Mouse (Mus musculus) adrenal gland, adult 2 months (tissue): ENCODE measurements around the gene Npb. TPM values are rescaled to one million over a fixed set of nuclear protein-coding genes. Genes with fewer than 3 reads are reported as not detected.
"Not testable (repeated sequence)": the region's sequence is repeated elsewhere in the genome, so short reads cannot be mapped to it uniquely, and the experiment has no call there.

Experiments used
- DNase-seq: peaks from one replicate; pipeline ENCODE4 v3.0.0; 2021
- polyA plus RNA-seq: library from polyadenylated mRNA; depleted of rRNA; stranded (reverse); fragments of >200 nt; gene quantifications from 2 replicates; pipeline ENCODE4 v1.2.3, GENCODE M21; 2012
- total RNA-seq, 2 experiments: library from RNA; stranded (reverse); gene quantifications; 2 replicates each; pipeline ENCODE4 v1.2.3; 2021

Npb gene
- total and polyA plus RNA-seq, 3 experiments, result 0.61 to 1.6 (median 0.62) TPM

GRCm38 (mm10) chr11:120579316-120580107 is 28.8 kb upstream of the Npb start:
- DNase-seq, result peak; percentile 62

DNA sequence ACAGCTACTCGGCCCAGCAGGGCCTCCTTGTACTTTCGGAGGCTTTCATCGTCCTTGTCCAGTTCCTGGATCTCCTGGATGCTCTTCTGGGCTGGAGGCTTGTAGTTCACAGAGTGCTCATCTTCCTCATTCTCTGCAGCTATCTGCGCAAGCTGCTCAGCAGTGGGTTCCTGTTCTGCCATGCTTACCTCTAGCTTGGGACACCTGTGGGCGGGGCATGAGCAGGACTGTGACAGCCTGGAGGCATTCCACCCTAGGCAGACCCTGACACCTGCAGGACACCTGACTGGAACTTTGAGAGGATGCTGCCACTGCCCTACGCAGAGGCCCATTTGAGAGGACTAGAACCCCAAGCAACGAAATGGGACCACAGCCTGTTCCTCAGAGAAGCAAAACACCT is 28.1 kb upstream of the Npb start:
- no peak for DNase-seq

DNA sequence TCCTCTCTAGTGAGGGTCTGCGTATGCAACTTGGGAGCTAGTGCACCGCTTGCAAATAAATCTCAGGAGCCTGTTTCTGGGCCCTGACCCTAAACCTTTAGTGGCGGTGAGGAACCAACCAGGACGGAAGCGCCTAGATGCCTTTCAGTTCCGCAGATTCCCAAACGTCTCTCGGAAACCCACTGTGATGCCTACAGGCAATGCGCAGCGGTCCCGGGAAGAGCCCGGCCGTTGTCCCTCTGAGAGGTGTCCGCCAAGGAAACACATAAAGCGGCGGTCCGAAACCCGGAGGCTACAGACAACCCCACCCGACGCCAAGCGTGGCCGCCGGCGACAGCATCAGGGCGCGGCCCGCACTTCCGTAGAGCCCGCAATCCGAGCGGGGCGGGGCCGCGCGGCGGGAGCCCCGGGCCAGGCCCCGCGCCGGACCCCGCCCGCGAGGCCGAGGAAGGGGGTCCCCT is 27.4 kb upstream of the Npb start:
- DNase-seq, result peak; percentile 62

GRCm38 (mm10) chr11:120581490-120582267 is 26.6 kb upstream of the Npb start, which contains the start of gene Arhgdia:
Arhgdia (minus strand) TSS chr11:120581624.
- peak; percentile 93 for DNase-seq

DNA sequence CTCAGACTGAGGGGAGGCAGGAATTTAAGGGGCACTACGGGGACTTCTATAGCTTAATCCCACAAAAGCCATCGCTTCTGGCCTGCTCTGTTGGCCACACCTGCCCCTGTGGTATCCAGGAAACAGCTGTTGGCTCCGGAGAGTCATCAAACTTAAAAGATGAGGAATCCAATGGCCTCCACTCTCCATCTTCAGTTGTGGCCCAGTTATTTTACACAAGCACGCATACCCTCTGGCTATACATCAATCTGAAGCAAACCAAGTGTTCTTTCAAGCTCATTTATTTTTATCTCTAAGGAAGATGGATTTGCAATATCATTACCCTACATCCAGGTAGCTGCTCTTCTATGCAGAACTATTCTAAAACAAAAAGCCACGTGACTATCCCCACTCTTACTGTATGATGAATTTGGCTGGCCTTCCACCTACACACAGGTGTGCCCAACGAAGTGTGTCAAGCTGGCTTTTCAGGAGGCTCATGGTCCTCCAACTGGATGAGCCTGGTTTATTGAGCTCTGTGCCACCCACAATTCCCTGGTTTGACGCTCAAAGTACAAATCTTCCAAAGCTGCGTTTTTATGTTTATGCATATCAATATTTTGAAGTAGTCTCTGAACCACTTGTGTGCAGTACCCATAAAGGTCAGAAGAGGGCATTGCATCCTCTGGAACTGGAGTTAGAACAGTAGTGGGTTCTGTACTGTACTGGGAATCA is 25.9 kb upstream of the Npb start:
- peak; percentile 30 for DNase-seq

- not testable (repeated sequence) for DNase-seq
Measured at GRCm38 (mm10) chr11:120582982-120583293, 25.3 kb upstream of the Npb start.

DNA sequence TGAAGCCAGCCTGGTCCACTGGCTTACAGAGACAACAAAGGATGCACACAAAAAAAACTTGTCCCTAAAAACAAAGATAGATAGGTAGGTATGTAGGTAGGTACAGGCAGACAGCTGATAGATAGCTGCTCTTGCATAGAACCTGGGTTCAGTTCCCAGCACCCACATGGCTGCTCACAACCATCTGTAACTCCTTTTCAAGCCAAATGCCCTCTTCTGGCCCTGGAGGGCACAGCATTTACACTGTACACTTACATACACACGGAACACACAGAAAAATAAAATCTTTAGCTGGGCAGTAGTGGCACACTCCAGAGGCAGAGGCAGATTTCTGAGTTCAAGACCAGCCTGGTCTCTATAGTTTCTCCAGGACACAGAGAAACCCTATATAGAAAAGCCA is 24.3 kb upstream of the Npb start:
- DNase-seq, result no peak

GRCm38 (mm10) chr11:120588531-120588930 is 19.7 kb upstream of the Npb start:
- DNase-seq, result no peak

DNA sequence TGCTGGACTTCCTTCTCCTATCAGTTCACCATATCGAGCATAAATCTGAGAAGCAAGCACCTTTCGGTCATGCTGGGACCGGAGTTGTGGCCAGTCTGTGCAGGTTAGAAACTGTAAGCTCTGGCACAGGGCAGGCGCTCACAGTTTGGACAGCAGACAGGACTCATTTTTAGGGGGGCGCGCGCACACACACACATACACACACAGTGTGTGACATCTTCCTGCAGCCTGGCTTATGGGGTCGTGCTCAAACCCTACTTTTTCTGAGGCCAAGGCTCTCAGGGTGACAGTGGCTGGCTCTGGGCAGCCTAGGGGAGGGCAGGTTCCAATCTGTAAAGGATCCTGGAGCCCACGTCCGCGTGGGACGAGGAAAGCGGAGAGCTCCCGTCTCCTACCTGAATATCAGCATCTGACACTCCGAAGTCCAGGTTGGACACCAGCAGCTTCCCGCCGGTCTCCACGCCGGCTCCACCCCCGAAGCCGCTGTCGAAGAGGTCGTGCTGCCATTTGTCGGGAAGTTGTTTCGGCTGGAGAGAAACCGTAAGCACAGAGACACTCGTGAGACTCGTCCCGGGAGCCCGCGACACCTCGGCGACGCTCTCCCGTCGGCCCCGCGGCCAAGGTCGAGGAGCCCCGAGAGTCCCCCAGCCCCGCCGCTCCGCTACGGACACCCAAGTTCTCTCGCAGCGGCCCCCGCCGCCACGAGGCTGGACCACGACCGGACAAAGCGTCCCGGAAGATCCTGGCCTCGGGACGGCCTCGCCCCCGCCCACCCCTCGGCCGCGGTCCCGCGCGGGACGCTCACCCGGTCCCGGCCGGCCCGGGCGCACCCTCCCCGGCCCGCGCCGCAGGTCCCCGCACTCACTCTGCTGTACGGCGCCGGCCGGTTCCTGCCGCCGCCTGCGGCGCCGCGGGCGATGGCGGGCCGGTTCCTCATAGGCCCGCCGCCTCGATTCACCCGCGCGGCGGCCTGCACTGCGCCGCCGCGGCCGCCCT is 10.7 kb upstream of the Npb start:
- DNase-seq, result no peak

GRCm38 (mm10) chr11:120598283-120598989 is 9.8 kb upstream of the Npb start, which contains the start of the genes Alyref and Anapc11:
Alyref (minus strand) TSS chr11:120598365.
Anapc11 (plus strand) TSS chr11:120598421.
- peak; percentile 96 for DNase-seq

GRCm38 (mm10) chr11:120598990-120599549 is 9.2 kb upstream of the Npb start:
- no peak for DNase-seq

GRCm38 (mm10) chr11:120600716-120601115 is 7.6 kb upstream of the Npb start:
- DNase-seq, result no peak

DNA sequence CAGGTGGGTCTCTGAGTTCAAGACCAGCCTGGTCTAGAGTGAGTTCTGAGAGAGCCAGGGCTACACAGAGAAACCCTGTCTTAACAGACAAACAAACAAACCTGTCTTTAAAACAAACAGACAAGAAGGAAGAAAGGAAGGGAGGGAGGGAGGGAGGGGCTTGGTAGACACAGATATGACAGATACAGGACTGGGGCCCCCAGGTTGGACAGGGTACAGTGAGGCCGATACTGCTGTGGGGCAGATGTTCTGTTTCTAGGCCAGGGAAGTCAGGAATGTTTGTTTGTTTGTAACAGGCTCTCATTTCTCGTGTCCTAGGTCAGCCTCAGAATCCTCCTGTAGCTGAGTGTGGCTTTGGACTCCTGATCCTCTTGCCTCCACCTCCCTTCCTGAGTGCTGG is 4.7 kb upstream of the Npb start:
- no peak for DNase-seq

DNA sequence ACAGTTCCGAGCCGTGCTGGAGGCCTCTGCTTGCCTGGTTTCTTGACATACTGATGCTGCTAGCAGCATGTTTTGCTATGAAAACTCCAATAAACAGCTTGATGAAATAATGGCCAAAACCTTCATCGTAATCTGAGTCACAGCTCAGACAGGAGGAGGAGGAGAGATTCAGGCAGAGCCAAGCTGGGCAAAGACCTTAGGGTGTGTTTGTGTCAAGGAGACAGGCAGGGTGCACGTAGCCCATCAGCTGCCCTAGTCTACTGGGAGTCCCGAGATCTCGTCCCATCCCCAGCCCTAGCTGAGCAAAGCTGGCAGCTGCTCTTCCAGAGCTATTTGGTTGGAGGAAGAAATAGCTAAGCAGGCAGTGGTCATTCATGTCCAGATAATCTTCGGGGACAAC is 2.6 kb upstream of the Npb start:
- no peak for DNase-seq

- no peak for DNase-seq
Measured at GRCm38 (mm10) chr11:120606764-120607163, 1.5 kb upstream of the Npb start.

- DNase-seq, result peak; percentile 77
Measured at GRCm38 (mm10) chr11:120609250-120609649, 973 bp downstream of the Npb start.

DNA sequence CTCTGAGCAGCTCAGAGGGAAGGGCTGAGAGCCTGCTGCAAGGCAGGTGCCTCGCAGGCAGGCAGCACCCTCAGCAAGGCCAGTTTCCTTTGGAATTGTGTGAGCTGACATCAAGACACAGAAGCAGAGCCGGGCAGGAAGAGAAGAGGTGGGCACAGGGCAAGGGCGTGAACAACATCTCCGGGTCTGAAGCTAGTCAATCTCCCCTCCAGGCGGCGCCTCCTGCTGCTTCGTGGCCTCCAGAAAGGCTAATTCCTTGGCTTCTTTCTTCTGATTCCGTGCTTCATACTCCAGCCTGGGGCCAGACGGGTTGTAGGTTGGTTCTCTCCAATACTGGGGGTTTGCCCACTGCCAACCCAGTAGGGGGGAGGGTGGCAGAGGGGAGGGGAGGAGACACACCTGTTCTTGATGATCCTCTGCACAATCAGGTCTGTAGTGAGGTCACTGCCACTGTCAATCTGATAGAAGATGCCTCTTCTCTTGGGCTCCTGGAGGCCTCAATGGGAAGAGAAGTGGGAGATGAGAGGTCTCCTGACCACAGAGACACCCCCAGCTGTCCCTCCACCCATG is 2.3 kb downstream of the Npb start:
- DNase-seq, result no peak

DNA sequence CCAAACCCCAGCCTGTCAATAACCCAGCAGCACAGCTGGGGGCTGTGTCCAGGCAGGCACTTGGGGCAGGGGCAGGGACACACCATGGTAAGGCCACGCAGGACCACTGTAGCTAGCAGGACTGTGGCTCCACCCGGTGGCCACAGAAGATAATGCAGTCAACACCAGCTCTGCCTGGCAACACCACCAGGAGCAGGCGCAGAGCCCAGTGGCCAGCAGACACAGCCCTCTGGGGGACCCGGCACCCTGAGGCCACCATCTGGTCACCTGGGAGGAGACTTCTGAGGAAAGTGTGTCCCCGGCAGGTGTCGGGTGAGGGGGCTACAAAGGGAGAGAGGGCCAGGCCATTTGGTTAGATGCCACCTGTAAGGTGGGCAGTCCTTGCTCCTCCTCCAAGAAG is 4.5 kb downstream of the Npb start:
- peak; percentile 77 for DNase-seq

DNA sequence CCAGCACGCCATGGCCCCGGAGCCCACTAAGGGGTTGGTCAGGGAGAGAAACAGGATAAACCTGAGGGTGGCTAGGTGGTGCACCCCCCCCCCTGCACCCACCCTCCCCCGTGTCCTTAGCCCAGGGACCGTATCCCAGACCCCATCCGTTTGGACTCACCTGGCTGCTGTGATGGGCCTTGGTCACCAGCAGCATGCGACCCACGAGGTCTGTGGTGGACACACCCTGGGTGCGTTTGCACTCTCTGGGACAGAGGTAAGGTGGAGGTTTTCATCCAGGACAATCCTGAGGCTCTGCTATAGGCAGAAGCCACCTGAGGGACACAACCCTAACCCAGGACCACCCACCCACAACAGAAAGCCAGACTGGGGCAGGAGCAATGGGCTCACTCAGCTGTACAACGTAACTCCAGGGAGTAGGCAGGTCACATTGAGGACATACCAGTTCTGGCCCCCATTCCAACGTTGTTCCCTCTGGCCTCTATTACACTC is 5.2 kb downstream of the Npb start:
- DNase-seq, result no peak

DNA sequence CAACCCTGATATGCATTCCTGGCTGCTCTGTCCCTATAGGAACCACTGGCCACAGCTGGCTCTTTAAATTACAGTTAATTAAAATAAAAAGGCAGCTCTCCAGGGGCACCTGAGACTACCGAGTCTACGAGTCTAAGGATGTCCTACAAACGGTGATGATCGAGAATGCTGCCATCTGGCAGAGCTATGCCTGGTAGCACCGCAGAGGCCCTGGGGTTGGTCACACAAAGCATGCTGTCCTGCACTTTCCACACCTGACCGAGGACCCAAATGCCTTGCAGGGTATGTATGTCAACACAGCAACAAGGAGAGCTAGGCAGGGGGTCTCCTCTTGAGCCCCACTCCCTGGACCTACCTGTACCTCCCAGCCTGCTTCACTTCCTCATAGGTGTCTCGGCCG is 5.7 kb downstream of the Npb start:
- no peak for DNase-seq
